Mouse (Mus musculus) liver, postnatal 0 days (tissue): ENCODE measurements at regions not wholly inside any gene's neighbourhood (a gene's known extent, or its start where the extent isn't known, plus 50 kb on each side); places are given as distances from the start of the nearest gene placed in this dataset.

Source experiments
- CTCF ChIP-seq: sonication (generic); IDR thresholded peaks from 2 replicates; pipeline ENCODE4 v1.5.1; 2016; ENCODE audit warnings: antibody characterized with exemption, low read depth
- EP300 ChIP-seq: IDR thresholded peaks from 2 replicates; pipeline ENCODE4 v1.6.1; 2016; ENCODE audit warnings: antibody characterized with exemption, low read depth, mild to moderate bottlenecking

DNA sequence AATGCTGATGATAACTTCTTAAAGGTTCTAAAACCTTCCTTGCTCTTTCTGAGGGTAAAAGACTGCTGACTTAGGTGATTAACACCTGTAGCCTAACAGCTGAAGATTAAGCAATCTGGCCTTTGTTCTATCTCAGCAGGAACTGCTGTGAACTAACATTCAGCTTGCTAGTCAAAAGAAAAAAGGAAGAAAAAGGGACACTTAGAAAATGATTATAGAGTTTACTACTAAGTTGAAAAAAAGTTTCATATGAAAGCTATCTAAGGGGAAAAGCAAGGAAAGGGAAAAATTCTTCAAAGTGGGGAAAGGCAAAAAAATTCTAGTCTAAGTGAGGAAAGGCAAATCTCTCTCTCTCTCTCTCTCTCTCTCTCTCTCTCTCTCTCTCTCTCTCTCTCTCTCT is 259.2 kb upstream of the Tmprss15 start:
- TF ChIP-seq CTCF (no peak), EP300 (no peak)
